Mouse (Mus musculus) liver, adult 2 months (tissue): ENCODE data around the gene Syt12.

Experiments used
- CTCF ChIP-seq: fragments of 200-500 bp; IDR thresholded peaks from 2 replicates; pipeline ENCODE4 v1.5.1; 2011; ENCODE audit warnings: low read depth, low read length, control low read depth
- POLR2A ChIP-seq: fragments of 200-500 bp; IDR thresholded peaks from 2 replicates; pipeline ENCODE4 v1.6.1; 2011; ENCODE audit warnings: low read length, control low read depth; ENCODE audit not compliant: insufficient read depth; ENCODE audit errors: extremely low read depth

DNA sequence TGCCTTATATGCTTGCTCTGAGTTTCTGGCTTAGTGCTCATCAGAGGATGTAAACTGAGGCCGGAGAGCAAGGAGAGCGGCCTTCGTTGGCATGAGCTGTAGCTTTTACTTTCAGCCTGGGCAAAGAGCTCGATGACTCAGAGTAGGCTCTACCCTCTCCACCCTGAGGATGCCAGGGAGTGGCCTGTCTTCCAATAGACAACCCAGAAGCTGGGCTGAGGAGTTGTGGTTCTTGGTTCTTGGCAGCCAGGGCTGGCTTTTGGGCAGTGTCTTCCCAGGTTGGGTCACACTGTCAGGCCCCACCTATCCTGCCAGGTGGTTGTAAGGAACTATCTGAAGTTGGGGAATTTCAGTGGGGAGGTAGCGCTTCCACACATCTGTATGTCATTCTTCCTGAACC lies 57.5 kb downstream of the Syt12 start:
- TF ChIP-seq CTCF (no peak), POLR2A (no peak)
